Mouse (Mus musculus) WW6 (cell line): ENCODE results near the gene Ctla4.

Experiments used
- DNase-seq: peaks from one replicate; pipeline ENCODE4 v3.0.0-alpha.2; 2013; ENCODE audit warnings: low read depth, low spot score

Ctla4 gene

DNA sequence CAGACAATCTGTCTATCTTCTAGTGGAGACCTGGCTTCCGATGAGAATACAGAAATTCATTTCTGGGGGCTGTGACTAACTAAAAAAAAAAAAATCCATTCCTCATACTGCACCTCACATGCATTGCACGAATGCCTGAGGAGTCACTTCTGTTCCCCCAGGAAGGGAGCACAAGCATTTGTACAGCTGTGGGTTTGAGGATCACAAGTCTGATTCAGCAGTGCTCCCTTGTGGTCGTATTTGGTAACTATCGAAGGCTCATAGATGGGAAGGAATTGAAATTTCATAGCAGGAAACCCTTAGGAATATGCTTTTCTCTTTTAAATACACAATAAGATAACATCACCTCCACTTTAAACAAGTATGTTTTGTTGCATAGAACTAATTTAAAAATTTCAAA, 74.3 kb downstream of the Ctla4 start:
- peak; percentile 16 for DNase-seq

DNA sequence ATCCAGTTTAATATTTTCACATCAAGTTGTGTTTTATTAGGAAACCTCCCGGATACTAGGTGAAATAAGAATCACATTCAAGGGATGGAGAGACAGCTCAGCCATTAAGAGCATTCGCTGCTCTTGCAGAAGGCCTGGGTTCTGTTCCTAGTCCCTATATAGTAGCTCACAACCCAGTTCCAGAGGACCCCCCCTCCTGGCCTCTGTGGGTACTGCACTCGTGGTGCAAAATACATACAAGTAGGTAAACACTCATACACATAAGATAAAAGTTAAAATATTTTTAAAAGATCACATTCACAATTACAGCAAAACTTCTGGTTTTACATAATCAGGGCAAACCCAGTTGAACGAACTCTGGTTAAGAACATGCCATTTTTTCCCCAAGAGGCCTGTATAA, 75.3 kb downstream of the Ctla4 start:
- no peak for DNase-seq
